Mouse (Mus musculus): ENCODE measurements around the gene Tbc1d8.

DNA sequence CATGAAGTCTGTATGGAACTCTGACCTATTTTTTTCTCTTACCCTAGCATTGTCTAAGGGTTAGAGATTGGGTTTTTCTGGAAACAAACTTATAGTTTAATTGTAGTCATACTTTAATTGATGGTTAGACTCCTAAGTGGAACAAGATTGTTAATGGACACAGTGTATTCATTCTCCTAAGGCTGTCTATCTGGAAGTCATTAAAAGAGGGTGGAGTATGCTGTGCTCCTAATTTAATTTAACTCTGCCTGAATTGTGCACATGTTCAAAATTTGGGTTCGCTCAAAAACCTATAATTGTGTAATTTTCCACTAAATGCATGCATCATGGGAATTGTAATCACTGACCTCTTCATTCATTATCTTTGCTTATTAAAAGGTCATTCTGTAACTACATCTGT is 113.0 kb downstream of the Tbc1d8 start:
- TF ChIP-seq EP300 (optimal IDR thresholded peaks at IDR 0.05) (no peak), CTCF (IDR thresholded peaks at IDR 0.05; ENCODE audit: low read depth) (no peak)
